Mouse (Mus musculus) hindbrain, embryonic 15.5 days (tissue): ENCODE data around the gene Slc39a3. TPM values are rescaled to one million over a fixed set of nuclear protein-coding genes. Genes with fewer than 3 reads are reported as not detected.

Experiments used
- ATAC-seq: fragments of 200-750 bp; cut with Nextera tagmentation; 2 replicates; pipeline ENCODE4 v1.8.0; 2017; ENCODE audit warnings: low read depth, moderate number of reproducible peaks, moderate TSS enrichment; ENCODE audit not compliant: low FRiP score
- H3K27ac ChIP-seq: fragments of 300-500 bp; sonication (generic); replicated peaks from 2 replicates; pipeline ENCODE4 v1.5.1; 2015; ENCODE audit warnings: mild to moderate bottlenecking, inconsistent platforms
- H3K27me3 ChIP-seq: fragments of 300-500 bp; sonication (generic); 2 replicates; pipeline ENCODE4 v1.6.1; 2015; ENCODE audit warnings: control low read depth, inconsistent platforms
- H3K36me3 ChIP-seq: fragments of 300-500 bp; sonication (generic); 2 replicates; pipeline ENCODE4 v1.6.1; 2015; ENCODE audit warnings: control low read depth, inconsistent platforms
- H3K4me1 ChIP-seq: fragments of 300-500 bp; sonication (generic); replicated peaks from 2 replicates; pipeline ENCODE4 v1.6.1; 2015; ENCODE audit warnings: control low read depth, inconsistent platforms
- H3K4me2 ChIP-seq: fragments of 300-500 bp; sonication (generic); 2 replicates; pipeline ENCODE4 v1.6.1; 2015; ENCODE audit warnings: moderate library complexity, mild to moderate bottlenecking, inconsistent platforms
- H3K4me3 ChIP-seq: fragments of 300-500 bp; sonication (generic); 2 replicates; pipeline ENCODE4 v1.5.1; 2015; ENCODE audit warnings: mild to moderate bottlenecking, inconsistent platforms
- H3K9ac ChIP-seq: fragments of 300-500 bp; sonication (generic); 2 replicates; pipeline ENCODE4 v1.6.1; 2015; ENCODE audit warnings: inconsistent platforms
- H3K9me3 ChIP-seq: fragments of 300-500 bp; sonication (generic); 2 replicates; pipeline ENCODE4 v1.6.1; 2016; ENCODE audit warnings: control low read depth, inconsistent platforms
- WGBS: fragments of 180-500 bp; shearing (Covaris S2); methylation state at CpG from one replicate; pipeline ENCODE4 v1.1.7; 2015; 5-methylcytosine and 5-hydroxymethylcytosine counted together
- polyA plus RNA-seq: library from polyadenylated mRNA; unstranded; fragments of >200 nt; fragmentation: Nextera tagmentation; extraction: Ambion mirVana; gene quantifications from 2 replicates; pipeline ENCODE4 v1.2.1, GENCODE M21; 2015

Slc39a3 gene
- polyA plus RNA-seq, 1 experiment from 2014 or later = 53.0 TPM

DNA sequence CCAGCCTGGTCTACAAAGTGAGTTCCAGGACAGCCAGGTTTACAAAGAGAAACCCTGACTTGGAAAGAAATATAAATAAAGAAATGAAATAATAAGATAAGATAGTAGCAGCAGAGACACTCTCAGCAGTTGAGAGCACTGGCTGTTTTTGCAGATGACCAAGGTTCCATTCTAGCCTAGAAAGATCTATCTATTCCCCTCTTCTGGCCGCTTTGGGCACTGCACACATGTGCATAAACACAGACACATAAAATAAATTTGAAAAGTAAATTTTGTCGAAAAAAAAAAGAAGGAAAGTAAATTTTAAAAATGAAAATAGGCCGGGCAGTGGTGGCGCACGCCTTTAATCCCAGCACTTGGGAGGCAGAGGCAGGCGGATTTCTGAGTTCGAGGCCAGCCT lies 975 bp downstream of the Slc39a3 start:
- Histone ChIP-seq H3K9ac (no peak overlapping the region), H3K4me3 (0 out of 2 replicates have a peak overlapping the region, but pooled peaks have one; percentile 97), H3K27ac (no peak overlapping the region), H3K9me3 (no peaks in the 10 kb centered on the region), H3K36me3 (peaks cover 13% of the 10 kb centered on the region), H3K4me2 (peak overlapping the region; percentile 79; the same call in 1 of the 2 replicates), H3K27me3 (no peaks in the 10 kb centered on the region), H3K4me1 (peaks cover 21% of the 10 kb centered on the region)
- WGBS = 76% methylated on average over 7 of the region's 7 CpGs
- ATAC-seq = no peak

DNA sequence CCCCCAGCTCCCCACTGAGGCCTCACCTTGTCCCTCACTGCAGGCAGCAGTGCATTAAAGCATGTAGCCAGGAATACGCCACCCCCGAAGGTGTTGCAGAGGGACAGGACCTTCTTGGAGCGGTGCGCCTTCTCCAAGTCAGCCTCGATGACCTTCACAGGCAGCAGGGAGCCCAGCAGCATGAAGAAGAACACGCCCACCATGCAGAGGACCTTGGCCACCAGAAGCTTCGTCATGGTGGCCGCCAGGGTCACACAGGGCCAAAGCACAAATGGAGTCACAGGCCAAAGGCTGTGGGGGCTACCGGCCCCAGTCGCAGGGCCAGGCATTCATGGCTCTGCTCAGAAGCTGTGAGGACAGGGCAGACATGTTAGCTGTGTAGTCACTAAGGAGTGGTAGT lies 3.6 kb downstream of the Slc39a3 start:
- no peak overlapping the region for H3K27ac ChIP-seq
- H3K4me3 ChIP-seq = no peak overlapping the region
- H3K4me1 ChIP-seq = peaks cover 21% of the 10 kb centered on the region
- 83% methylated on average over 10 of the region's 10 CpGs for WGBS
- H3K9ac ChIP-seq = no peak overlapping the region
- H3K9me3 ChIP-seq = no peaks in the 10 kb centered on the region
- H3K4me2 ChIP-seq = no peak overlapping the region
- peaks cover 23% of the 10 kb centered on the region for H3K36me3 ChIP-seq
- no peak for ATAC-seq
- H3K27me3 ChIP-seq = no peaks in the 10 kb centered on the region

DNA sequence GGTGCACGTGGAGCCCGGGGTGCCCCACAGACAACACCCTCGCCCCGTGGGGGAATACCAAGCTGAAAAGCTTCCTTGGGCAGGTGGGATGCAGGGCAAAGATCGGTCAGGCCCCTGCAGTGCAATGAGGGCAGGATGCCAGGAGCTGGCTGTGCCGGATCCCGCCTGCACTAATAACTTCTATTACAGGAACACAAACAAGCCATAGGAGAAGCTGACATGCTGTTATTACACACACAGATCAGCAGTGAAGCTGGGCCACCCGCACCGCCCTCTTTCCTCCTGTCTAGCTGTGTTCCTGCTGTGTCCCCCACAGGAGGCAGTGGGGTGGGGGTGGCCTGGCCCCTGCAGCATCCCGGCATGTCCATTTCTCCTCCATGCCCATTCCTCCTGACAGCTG lies 8.2 kb downstream of the Slc39a3 start:
- peaks cover 23% of the 10 kb centered on the region for H3K36me3 ChIP-seq
- no peak overlapping the region for H3K4me2 ChIP-seq
- H3K4me3 ChIP-seq = no peak overlapping the region
- ATAC-seq = no peak
- WGBS = 52% methylated on average over 10 of the region's 10 CpGs
- H3K9ac ChIP-seq = no peak overlapping the region
- no peaks in the 10 kb centered on the region for H3K9me3 ChIP-seq
- peaks cover 22% of the 10 kb centered on the region for H3K4me1 ChIP-seq
- no peak overlapping the region for H3K27ac ChIP-seq
- H3K27me3 ChIP-seq = no peaks in the 10 kb centered on the region

DNA sequence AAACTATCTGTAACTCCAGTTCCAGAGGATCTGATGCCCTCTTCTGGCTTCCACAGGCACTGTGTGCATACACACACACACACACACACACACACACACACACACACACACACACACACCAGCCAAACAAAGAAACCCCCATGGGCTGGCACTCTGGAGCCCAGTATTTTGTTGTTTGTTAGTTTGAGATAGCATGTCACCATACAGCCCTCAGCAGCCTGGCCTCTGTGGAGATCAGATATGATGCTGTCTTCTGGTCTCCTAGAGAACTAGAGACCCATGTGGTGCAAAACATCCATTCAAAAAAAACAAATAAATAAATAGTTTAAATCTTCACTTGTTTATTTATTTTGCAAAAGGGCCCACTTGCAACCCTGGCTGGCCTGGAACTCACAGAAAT lies 9.0 kb downstream of the Slc39a3 start:
- Histone ChIP-seq H3K4me3 (no peak overlapping the region), H3K4me2 (no peak overlapping the region), H3K4me1 (peaks cover 29% of the 10 kb centered on the region), H3K27me3 (no peaks in the 10 kb centered on the region), H3K27ac (no peak overlapping the region), H3K9me3 (no peaks in the 10 kb centered on the region), H3K36me3 (peaks cover 23% of the 10 kb centered on the region), H3K9ac (no peak overlapping the region)
- no peak for ATAC-seq

DNA sequence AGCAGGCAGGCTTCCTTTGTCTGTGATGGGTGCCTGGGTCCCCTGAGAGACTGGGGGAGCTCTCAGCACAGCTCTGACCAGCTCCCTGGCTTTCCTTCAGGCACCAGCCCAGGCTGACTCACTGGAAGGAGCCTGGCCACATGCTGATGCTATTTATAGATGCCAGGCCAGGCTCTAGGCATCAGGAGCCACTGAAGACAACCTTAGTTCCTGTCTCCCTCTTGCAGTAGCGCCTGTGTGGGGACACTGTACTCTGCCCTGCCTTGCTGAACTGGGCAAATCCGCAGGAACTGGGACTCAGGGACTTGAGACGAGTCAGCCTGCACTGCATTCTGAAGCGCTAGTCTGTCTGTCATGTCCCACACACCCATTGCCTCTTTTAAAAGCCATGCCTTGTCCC lies 9.9 kb downstream of the Slc39a3 start:
- Histone ChIP-seq H3K36me3 (peaks cover 16% of the 10 kb centered on the region), H3K4me1 (peaks cover 32% of the 10 kb centered on the region), H3K4me3 (no peak overlapping the region), H3K9ac (no peak overlapping the region), H3K4me2 (no peak overlapping the region), H3K27me3 (no peaks in the 10 kb centered on the region), H3K27ac (no peak overlapping the region), H3K9me3 (no peaks in the 10 kb centered on the region)
- WGBS = 62% methylated on average over 4 of the region's 4 CpGs
- no peak for ATAC-seq

DNA sequence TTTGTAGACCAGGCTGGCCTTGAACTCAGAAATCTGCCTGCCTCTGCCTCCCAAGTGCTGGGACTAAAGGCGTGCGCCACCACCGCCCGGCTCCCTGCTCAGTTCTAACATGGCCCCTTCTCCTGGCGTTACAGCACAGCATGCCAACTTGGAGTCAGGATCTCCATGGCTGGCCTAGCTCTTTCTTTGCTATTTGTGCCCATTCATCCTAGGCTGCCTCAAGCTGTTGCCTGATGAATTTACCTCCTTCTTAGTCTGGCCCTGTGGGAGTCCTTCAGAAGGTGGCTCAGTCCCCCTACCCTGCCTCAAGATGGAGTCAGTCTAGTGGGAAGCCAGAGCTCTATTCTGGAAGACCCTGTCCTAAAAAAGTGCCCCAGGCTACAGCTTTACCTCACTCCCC lies 10.4 kb downstream of the Slc39a3 start:
- Histone ChIP-seq H3K9me3 (no peaks in the 10 kb centered on the region), H3K4me1 (peaks cover 37% of the 10 kb centered on the region), H3K36me3 (peaks cover 14% of the 10 kb centered on the region; the same call in 1 of the 2 replicates), H3K27ac (no peak overlapping the region), H3K9ac (no peak overlapping the region), H3K27me3 (no peaks in the 10 kb centered on the region), H3K4me3 (no peak overlapping the region), H3K4me2 (no peak overlapping the region)
- no peak for ATAC-seq
- 88% methylated on average over 5 of the region's 5 CpGs for WGBS

DNA sequence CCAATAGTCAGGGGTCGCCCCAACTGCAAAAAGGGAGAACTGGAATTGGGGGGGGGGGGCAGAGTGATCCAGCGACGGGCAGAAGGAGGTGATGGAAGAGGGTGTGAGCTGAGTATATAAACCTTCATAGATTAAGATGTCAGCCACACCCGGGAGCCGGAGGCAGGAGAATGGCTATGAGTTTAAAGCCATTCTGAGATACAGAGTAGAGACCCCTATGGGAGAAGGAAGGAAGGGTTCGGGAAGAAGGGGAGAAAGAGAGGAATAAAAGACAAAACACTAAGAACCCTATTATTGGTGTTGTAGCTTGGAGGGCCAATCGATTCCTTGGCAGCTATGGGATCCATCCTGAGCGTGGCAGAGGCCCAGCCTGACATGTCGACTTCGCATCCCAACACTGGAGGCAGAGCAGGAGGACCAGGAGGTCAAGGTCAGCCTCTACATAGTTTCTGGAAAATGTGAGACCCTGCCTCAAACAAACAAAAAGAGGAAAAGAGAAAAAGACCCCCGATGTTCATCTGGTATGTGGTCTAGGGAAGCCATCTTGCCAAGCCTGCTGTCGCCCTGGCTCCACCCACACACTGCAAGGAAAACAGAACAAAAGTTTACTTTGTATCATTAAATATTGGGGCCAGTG lies 11.5 kb downstream of the Slc39a3 start, which contains the start of gene Diras1:
TSS of gene Diras1 (minus strand) at position 24 of the 637 bp plus-strand sequence.
- peak within 1 kb of the TSS; percentile 71 for H3K9ac ChIP-seq
- no peaks in the 10 kb centered on the region for H3K9me3 ChIP-seq
- peaks cover 40% of the 10 kb centered on the region for H3K4me1 ChIP-seq
- H3K4me3 ChIP-seq = peak within 1 kb of the TSS; percentile 56
- 0 out of 2 replicates have a peak, but pooled peaks cover 5% of the 10 kb centered on the region for H3K36me3 ChIP-seq
- 0 out of 2 replicates have a peak, but pooled peaks have one; percentile 5 for ATAC-seq
- H3K27ac ChIP-seq = 0 out of 2 replicates have a peak within 1 kb of the TSS, but pooled peaks have one; percentile 30
- 44% methylated on average over 12 of the region's 12 CpGs for WGBS
- no peaks in the 10 kb centered on the region for H3K27me3 ChIP-seq
- H3K4me2 ChIP-seq = peak within 1 kb of the TSS; percentile 74

DNA sequence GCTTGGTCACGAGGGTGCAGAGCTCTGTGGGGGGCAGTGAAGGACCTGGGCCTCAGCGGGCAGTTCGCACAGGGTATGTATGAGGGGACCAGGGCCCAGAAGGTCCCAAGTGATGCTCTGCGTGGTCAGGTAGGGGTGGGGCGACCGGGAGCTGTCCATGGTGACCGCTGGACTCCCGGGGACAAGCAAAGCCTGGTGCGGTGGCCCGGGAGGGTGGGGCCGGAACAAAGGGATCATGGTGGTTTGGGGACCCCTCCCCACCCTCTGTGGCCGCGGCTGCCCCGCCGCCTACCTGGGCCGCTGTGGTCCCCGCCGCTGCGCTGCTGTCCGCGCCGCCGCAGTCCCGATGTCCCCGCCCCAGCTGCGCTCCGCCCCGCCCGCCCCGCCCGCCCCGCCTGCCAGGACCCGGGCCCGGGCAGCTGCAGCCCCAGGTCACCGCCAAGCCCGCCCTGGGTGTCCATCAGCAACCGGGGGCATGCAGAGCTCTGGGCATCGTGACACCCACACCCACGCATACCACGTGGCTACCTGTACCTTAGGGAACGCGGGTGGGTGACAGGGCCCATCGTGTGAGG lies 12.1 kb downstream of the Slc39a3 start:
- Histone ChIP-seq H3K27ac (no peak overlapping the region), H3K9me3 (no peaks in the 10 kb centered on the region), H3K36me3 (no peaks in the 10 kb centered on the region), H3K27me3 (no peaks in the 10 kb centered on the region), H3K9ac (peak overlapping the region; percentile 71), H3K4me2 (peak overlapping the region; percentile 74), H3K4me1 (peaks cover 40% of the 10 kb centered on the region), H3K4me3 (peak overlapping the region; percentile 56)
- 1% methylated on average over 36 of the region's 43 CpGs for WGBS
- ATAC-seq = peak; percentile 62

DNA sequence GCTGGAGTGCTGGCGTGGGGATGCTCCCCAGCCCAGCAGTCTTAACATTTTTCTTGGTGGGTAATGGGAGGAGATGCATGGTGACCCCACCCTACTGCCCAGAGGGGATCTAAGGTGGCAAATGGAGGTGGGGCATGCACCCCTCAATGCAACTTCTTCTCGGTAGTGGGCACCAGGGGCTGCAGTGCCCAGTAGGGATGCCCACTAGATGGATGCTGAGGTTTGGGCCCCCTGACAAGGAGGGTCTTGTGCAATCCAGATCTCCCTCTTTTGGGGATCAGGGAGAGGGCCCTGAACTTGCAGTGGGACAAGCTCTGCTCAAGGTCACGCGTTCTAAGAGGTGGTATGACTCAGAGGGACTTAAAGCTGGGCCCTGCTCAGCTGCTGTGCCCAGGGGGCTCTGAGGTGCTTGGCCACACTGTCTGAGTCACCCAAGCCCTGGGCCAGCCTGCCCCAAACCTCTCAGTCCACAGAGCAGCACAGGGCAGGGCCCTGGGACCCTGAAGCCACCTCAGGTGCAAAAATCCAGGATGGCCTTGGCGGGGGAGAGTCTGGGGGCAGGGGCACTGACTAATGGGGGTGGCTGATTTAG lies 12.8 kb downstream of the Slc39a3 start:
- Histone ChIP-seq H3K9me3 (no peaks in the 10 kb centered on the region), H3K9ac (peak overlapping the region; percentile 71), H3K36me3 (no peaks in the 10 kb centered on the region), H3K4me2 (peak overlapping the region; percentile 74), H3K4me1 (peaks cover 40% of the 10 kb centered on the region), H3K4me3 (peak overlapping the region; percentile 56), H3K27me3 (no peaks in the 10 kb centered on the region), H3K27ac (no peak overlapping the region)
- WGBS = 82% methylated on average over 5 of the region's 5 CpGs
- ATAC-seq = no peak

DNA sequence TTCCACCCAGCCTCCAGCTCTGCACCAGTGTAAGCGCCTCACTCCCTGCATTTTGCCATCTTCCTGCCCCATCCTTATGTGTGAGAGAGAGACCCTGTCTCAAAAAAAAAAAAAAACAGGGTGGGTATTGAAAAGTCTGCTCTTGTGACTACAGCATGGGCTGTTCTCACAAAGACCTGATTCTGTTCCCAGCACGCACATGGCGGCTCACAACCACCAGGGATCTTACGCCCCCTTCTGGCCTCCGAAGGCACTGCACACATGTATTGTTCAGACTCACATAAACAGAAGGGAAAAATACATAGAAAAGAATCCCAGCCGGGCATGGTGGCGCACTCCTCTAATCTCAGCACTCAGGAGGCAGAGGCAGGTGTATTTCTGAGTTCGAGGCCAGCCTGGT lies 14.5 kb downstream of the Slc39a3 start:
- H3K9ac ChIP-seq = no peak overlapping the region
- no peak overlapping the region for H3K4me2 ChIP-seq
- no peak for ATAC-seq
- H3K4me1 ChIP-seq = peaks cover 40% of the 10 kb centered on the region
- 72% methylated on average over 8 of the region's 8 CpGs for WGBS
- no peaks in the 10 kb centered on the region for H3K36me3 ChIP-seq
- no peaks in the 10 kb centered on the region for H3K9me3 ChIP-seq
- no peaks in the 10 kb centered on the region for H3K27me3 ChIP-seq
- no peak overlapping the region for H3K27ac ChIP-seq
- H3K4me3 ChIP-seq = no peak overlapping the region

DNA sequence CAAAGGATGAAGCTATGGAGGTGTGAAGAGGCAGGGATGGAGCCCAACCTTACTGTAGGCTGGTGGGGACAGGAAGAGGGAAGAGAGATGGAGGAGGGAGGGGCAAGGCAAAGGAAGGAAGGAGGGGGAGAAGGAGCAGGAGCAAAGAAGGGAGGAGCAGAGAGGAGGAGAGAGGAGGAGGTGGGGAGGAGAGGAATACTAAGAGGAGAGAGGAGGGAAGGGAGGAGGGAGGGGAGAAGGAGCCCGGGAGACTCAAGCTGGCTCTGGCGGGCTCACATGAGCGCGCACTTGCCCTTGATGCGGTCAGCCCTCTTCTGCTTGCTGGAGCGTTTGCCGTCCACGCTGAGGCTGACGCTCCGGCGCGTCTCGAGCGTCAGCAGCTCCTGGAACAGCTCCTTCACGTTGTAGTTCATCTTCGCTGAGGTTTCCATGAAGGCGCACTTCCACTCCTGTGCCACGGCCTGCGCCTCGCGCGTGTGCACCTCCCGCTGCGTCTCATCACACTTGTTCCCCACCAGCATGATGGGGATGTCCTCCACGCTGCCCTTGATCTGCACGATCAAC lies 15.6 kb downstream of the Slc39a3 start:
- Histone ChIP-seq H3K27me3 (no peaks in the 10 kb centered on the region), H3K4me2 (peak overlapping the region; percentile 37), H3K9me3 (no peaks in the 10 kb centered on the region), H3K9ac (no peak overlapping the region), H3K4me1 (peaks cover 40% of the 10 kb centered on the region), H3K27ac (0 out of 2 replicates have a peak overlapping the region, but pooled peaks have one; percentile 13), H3K4me3 (0 out of 2 replicates have a peak overlapping the region, but pooled peaks have one; percentile 3), H3K36me3 (no peaks in the 10 kb centered on the region)
- no peak for ATAC-seq
- 14% methylated on average over 26 of the region's 26 CpGs for WGBS

DNA sequence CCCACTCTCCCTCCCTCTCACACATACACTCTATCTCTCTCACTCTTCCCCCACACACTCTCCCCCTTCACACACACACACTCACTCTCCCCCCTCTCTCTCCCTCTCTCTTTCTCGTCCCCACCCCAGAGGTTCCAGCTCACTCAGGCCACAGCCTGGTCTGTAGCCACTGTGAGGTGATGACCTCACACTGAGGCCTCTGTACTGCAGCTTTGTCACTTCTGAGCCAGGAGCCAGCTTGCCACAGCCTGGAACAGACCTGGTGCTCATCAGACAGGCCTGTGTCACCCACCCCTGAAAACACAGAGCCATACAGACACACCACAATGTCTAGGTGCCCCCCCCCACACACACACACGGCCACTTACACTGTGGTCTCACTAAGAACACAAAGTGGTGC lies 17.0 kb downstream of the Slc39a3 start:
- H3K9ac ChIP-seq = no peak overlapping the region
- no peak overlapping the region for H3K4me3 ChIP-seq
- no peaks in the 10 kb centered on the region for H3K27me3 ChIP-seq
- H3K36me3 ChIP-seq = no peaks in the 10 kb centered on the region
- H3K4me2 ChIP-seq = no peak overlapping the region
- ATAC-seq = no peak
- peaks cover 32% of the 10 kb centered on the region for H3K4me1 ChIP-seq
- no peak overlapping the region for H3K27ac ChIP-seq
- no peaks in the 10 kb centered on the region for H3K9me3 ChIP-seq
- WGBS = 49% methylated on average over 2 of the region's 2 CpGs
